Comparison of ENCODE assay signal across 23 mouse cellular contexts in the genomic region with DNA sequence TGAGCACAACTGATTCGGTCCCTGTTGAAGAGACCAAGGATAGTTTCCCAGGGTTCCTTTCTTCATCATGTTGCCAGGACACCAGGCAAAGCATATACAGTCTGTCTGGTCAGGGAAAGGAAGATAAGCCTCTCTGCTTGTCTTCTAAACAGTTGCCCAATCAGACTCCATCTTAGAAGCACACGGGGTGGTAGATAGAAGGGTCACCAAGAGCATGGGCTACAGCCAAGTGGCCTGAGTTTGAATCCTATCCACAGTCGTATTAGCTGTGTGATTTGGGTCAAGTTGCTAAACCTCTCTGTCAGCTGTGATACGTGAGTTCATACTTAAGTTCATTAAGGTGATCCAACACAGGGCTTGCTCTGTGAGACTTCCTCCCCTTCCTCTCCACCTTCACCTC. TPM values are rescaled to one million over a fixed set of nuclear protein-coding genes. Genes with fewer than 3 reads are reported as not detected.
DNase-seq lines count a peak whose midpoint lies in the region; ATAC-seq and TF ChIP-seq lines count a peak whose summit lies in the region.
"Had no signal": no experiment of that assay in that cellular context is flagged by ENCODE, and none has a peak within 500 bp of the region (broad histone marks: within the 10 kb centered on the region; RNA-seq: fewer than 3 reads in every experiment).

No protein-coding gene starts in this region.

- peak in 1 of 2 experiments; percentile 24 for DNase-seq in heart, adult 2 months
- DNase-seq in heart, postnatal 25 days (ENCODE audit: low spot score) = no peak
- DNase-seq in heart, postnatal 14 days = no peak
- DNase-seq in thymus, adult 18-20 months = no peak
- no peak for DNase-seq in embryo, embryonic 10 days (ENCODE audit: low spot score)
- DNase-seq: adrenal gland, adult 8-10 months; adrenal gland, postnatal 36 days; cerebellum, adult 11 months; cerebellum, adult 8-10 months; cerebellum, postnatal 14 days; gastrocnemius, postnatal 10 days; kidney, adult 2 months had no signal

- no peak for ATAC-seq in heart, embryonic 13.5 days (ENCODE audit: extremely low read depth, insufficient number of reproducible peaks, low FRiP score, low TSS enrichment)
- ATAC-seq in heart, embryonic 16.5 days (replicated peaks; ENCODE audit: extremely low read depth, insufficient read depth, low FRiP score) = no peak
- ATAC-seq: forebrain, embryonic 15.5 days; Patski had no signal

- H3K4me3 ChIP-seq in heart, adult 2 months = peak overlapping the region; percentile 55
- H3K4me3 ChIP-seq in heart, embryonic 13.5 days = no peak overlapping the region
- peak overlapping the region; percentile 48 for H3K4me3 ChIP-seq in heart, embryonic 16.5 days (ENCODE audit: low read length)
- H3K4me3 ChIP-seq: embryonic facial prominence, embryonic 12.5 days; forebrain, embryonic 15.5 days; kidney, embryonic 15.5 days had no signal

- H3K79me2 ChIP-seq in heart, adult 2 months (replicated peaks; ENCODE audit: control insufficient read depth, insufficient read depth, low read length) = no peaks in the 10 kb centered on the region

- intact Hi-C loops in heart, adult 2 months (cut with DNase I) = no loop called here
- intact Hi-C loops in heart, postnatal 25 days (cut with DNase I) = no loop called here
- intact Hi-C loops in heart, postnatal 14 days (cut with DNase I) = no loop called here

- TF ChIP-seq CTCF in heart, adult 2 months (IDR thresholded peaks at IDR 0.05) = no peak

- 49% methylated on average over 4 of the region's 4 CpGs for WGBS in heart, adult 2 months
- WGBS in heart, embryonic 13.5 days = 42% methylated on average over 4 of the region's 4 CpGs
- WGBS in heart, embryonic 16.5 days = 60% methylated on average over 4 of the region's 4 CpGs

- H3K27me3 ChIP-seq in heart, adult 2 months (ENCODE audit: control insufficient read depth, insufficient read depth, low read length) = no peaks in the 10 kb centered on the region
- H3K27me3 ChIP-seq in heart, embryonic 13.5 days (replicated peaks) = no peaks in the 10 kb centered on the region
- H3K27me3 ChIP-seq in heart, embryonic 16.5 days (ENCODE audit: control insufficient read depth, insufficient read depth, low read length) = no peaks in the 10 kb centered on the region
- H3K27me3 ChIP-seq: embryonic facial prominence, embryonic 12.5 days; forebrain, embryonic 15.5 days; kidney, embryonic 15.5 days; Patski had no signal

- no peaks in the 10 kb centered on the region; the same call in 1 of the 2 replicates for H3K36me3 ChIP-seq in heart, adult 2 months (ENCODE audit: control insufficient read depth, insufficient read depth, low read length)
- peaks cover 14% of the 10 kb centered on the region for H3K36me3 ChIP-seq in heart, embryonic 13.5 days
- peaks cover 5% of the 10 kb centered on the region; the same call in 1 of the 2 replicates for H3K36me3 ChIP-seq in heart, embryonic 16.5 days (ENCODE audit: control insufficient read depth, insufficient read depth)
- H3K36me3 ChIP-seq: embryonic facial prominence, embryonic 12.5 days; forebrain, embryonic 15.5 days; kidney, embryonic 15.5 days had no signal

- peak overlapping the region; percentile 67 for H3K9ac ChIP-seq in heart, adult 2 months (ENCODE audit: low read depth, low read length)
- H3K9ac ChIP-seq in heart, embryonic 13.5 days = peak overlapping the region; percentile 74
- H3K9ac ChIP-seq in heart, embryonic 16.5 days (ENCODE audit: low read length) = peak overlapping the region; percentile 74
- H3K9ac ChIP-seq: embryonic facial prominence, embryonic 12.5 days; forebrain, embryonic 15.5 days; hindbrain, embryonic 14.5 days; kidney, embryonic 15.5 days had no signal

- TF ChIP-seq POLR2A in heart, adult 2 months (IDR thresholded peaks at IDR 0.05; ENCODE audit: insufficient read depth, low read depth, low read length) = peak; percentile 70; the same call in 1 of the 2 replicates

- H3K4me1 ChIP-seq in heart, adult 2 months (ENCODE audit: control insufficient read depth, insufficient read depth, low read length) = peaks cover 4% of the 10 kb centered on the region; the same call in 1 of the 2 replicates
- peaks cover 82% of the 10 kb centered on the region for H3K4me1 ChIP-seq in heart, embryonic 13.5 days
- H3K4me1 ChIP-seq in heart, embryonic 16.5 days (ENCODE audit: control insufficient read depth, insufficient read depth, low read length) = peaks cover 61% of the 10 kb centered on the region
- H3K4me1 ChIP-seq: embryonic facial prominence, embryonic 12.5 days; forebrain, embryonic 15.5 days had no signal

- TF ChIP-seq EP300 in heart, adult 2 months (IDR thresholded peaks at IDR 0.05; ENCODE audit: insufficient read depth, low read depth, low read length) = peak; percentile 9; the same call in 1 of the 2 replicates

- H3K9me3 ChIP-seq in heart, embryonic 13.5 days = no peaks in the 10 kb centered on the region
- H3K9me3 ChIP-seq in heart, embryonic 16.5 days (replicated peaks; ENCODE audit: control insufficient read depth, low read length) = no peaks in the 10 kb centered on the region
- H3K9me3 ChIP-seq: embryonic facial prominence, embryonic 12.5 days; forebrain, embryonic 15.5 days; kidney, embryonic 15.5 days had no signal

- peak overlapping the region; percentile 93 for H3K27ac ChIP-seq in heart, adult 2 months
- H3K27ac ChIP-seq in heart, embryonic 13.5 days (replicated peaks) = peak overlapping the region; percentile 95
- H3K27ac ChIP-seq in heart, embryonic 16.5 days (ENCODE audit: low read length) = peak overlapping the region; percentile 88
- H3K27ac ChIP-seq: embryonic facial prominence, embryonic 12.5 days; forebrain, embryonic 15.5 days; hindbrain, embryonic 14.5 days; kidney, embryonic 15.5 days had no signal

- H3K4me2 ChIP-seq in heart, embryonic 13.5 days = peak overlapping the region; percentile 47
- peak overlapping the region; percentile 62 for H3K4me2 ChIP-seq in heart, embryonic 16.5 days (ENCODE audit: low read depth, low read length)
- H3K4me2 ChIP-seq: embryonic facial prominence, embryonic 12.5 days; forebrain, embryonic 15.5 days; hindbrain, embryonic 14.5 days; kidney, embryonic 15.5 days had no signal

RNA-seq across cellular contexts. Expression of a gene that starts 24.4 kb away (rescaled TPM):
- total RNA-seq in heart, adult 2 months (2021) = under 1 TPM; 0.47 to 0.89 TPM
- polyA plus RNA-seq in heart, adult 2 months (2012; rRNA removed) = 3.3 and 8.0 TPM in 2 replicates
- under 1 TPM; 0.67 to 0.86 TPM for total RNA-seq in heart, postnatal 25 days (2021)
- polyA plus RNA-seq in heart, embryonic 13.5 days (2015; fragmentation: Nextera tagmentation; extraction: Ambion mirVana) = 0.06 and 0.15 TPM in 2 replicates
- 1 to 10 TPM in 1 of 2 experiments, under 1 TPM in 1; 0.66 to 2.5 TPM for total RNA-seq in heart, postnatal 14 days (2021)
- 0.11 and 0.30 TPM in 2 replicates for polyA plus RNA-seq in heart, embryonic 16.5 days (2015; fragmentation: Nextera tagmentation; extraction: Ambion mirVana)
- total RNA-seq: CH12.LX; common myeloid progenitor, adult 5-6 weeks; hematopoietic stem cell, adult 5-6 weeks had no signal
- polyA plus RNA-seq: forebrain, embryonic 11.5 days; forebrain, embryonic 15.5 days; hindbrain, embryonic 14.5 days had no signal

RNA-seq across cellular contexts. Expression of a gene that starts 30.3 kb away (rescaled TPM):
- over 10,000 TPM; 17,740 to 20,311 TPM for total RNA-seq in heart, adult 2 months (2021)
- polyA plus RNA-seq in heart, adult 2 months (2012; rRNA removed) = 16,399 and 21,043 TPM in 2 replicates
- over 10,000 TPM; 17,245 to 18,320 TPM for total RNA-seq in heart, postnatal 25 days (2021)
- polyA plus RNA-seq in heart, embryonic 13.5 days (2015; fragmentation: Nextera tagmentation; extraction: Ambion mirVana) = 519 and 566 TPM in 2 replicates
- over 10,000 TPM; 12,884 to 13,789 TPM for total RNA-seq in heart, postnatal 14 days (2021)
- 977 and 1,096 TPM in 2 replicates for polyA plus RNA-seq in heart, embryonic 16.5 days (2015; fragmentation: Nextera tagmentation; extraction: Ambion mirVana)
- total RNA-seq: CH12.LX; common myeloid progenitor, adult 5-6 weeks; hematopoietic stem cell, adult 5-6 weeks had no signal
- polyA plus RNA-seq: forebrain, embryonic 11.5 days; forebrain, embryonic 15.5 days; Patski had no signal
